Mouse (Mus musculus) monocyte, adult 5-6 weeks (primary cell): ENCODE measurements around the gene Smagp. TPM values are rescaled to one million over a fixed set of nuclear protein-coding genes. Genes with fewer than 3 reads are reported as not detected.

Experiments used
- ATAC-seq: fragments of 153-309, 156-312 bp; replicated peaks from 2 replicates; pipeline ENCODE4 v1.8.0; 2017; ENCODE audit warnings: mild to moderate bottlenecking; ENCODE audit not compliant: low TSS enrichment, insufficient number of reproducible peaks, severe bottlenecking, poor library complexity, low FRiP score
- total RNA-seq: library from RNA; stranded (forward); fragments of 200-1000, 200-491, 200-594 nt; gene quantifications from 3 replicates; pipeline ENCODE4 v1.2.3, GENCODE M21; 2017

The Smagp gene
- total RNA-seq, 1 experiment from 2014 or later = 17.2 TPM

DNA sequence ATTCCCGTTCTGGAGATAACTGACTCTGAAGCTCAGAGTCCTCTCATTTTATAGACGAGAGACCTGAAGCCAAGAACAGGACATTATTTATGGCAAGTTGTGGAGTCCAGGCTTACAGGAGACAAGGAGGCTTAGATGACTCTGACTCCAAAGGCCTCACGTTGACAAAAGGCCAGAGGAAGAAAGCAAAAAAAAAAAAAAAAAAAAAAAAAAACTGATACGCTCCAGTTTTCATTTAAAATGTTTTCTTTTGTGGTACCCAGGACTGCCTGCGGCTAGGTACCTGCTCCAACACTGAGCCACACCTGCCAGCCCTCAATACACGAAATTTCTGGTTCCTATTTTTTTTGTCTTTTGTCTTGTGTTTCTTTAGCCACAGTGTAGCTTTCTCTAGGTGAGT lies 30.7 kb upstream of the Smagp start:
- no peak for ATAC-seq

DNA sequence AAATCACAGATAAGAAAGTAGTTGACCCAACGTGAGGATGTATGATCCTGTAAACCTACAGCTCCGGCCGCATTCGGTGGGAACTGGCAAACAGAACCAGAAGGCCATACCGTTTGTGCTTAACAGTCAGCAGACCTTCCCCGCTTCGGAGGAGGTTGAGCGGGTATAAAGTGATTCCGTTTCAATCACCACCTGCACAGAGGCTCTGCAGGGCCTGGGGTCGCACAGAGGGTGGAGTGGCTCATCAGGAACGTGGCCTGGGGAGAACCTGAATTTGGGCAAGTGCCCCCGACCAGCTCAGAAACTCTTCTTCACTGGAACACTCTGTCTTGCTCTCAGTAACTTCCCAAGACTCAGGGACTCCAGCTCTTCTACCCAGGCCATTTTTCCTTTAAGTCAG lies 30.1 kb upstream of the Smagp start:
- ATAC-seq = no peak

DNA sequence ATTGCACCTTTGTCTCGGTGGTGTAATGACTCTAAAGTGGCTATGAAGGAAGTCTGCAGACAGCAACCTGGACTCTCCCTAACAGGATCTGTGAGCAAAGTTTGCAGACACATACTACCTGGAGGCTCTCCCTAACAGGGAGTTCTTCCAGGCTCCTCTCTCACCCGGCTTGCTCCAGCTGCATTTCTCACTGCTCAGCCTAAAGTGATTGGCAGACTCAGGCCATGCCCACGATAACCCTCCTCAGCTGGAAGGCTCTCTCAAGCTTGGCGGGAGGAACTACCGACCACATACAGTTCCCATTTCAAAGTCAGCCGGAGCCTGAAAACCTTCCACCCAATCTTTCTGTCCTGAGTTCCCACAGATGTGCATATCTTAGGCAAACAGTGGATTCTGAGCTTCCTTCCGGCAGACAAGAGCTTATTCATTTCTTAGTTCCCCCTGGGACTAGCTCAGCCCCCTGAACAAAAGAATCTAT lies 29.5 kb upstream of the Smagp start:
- ATAC-seq = peak; percentile 21; the same call in 1 of the 2 replicates

DNA sequence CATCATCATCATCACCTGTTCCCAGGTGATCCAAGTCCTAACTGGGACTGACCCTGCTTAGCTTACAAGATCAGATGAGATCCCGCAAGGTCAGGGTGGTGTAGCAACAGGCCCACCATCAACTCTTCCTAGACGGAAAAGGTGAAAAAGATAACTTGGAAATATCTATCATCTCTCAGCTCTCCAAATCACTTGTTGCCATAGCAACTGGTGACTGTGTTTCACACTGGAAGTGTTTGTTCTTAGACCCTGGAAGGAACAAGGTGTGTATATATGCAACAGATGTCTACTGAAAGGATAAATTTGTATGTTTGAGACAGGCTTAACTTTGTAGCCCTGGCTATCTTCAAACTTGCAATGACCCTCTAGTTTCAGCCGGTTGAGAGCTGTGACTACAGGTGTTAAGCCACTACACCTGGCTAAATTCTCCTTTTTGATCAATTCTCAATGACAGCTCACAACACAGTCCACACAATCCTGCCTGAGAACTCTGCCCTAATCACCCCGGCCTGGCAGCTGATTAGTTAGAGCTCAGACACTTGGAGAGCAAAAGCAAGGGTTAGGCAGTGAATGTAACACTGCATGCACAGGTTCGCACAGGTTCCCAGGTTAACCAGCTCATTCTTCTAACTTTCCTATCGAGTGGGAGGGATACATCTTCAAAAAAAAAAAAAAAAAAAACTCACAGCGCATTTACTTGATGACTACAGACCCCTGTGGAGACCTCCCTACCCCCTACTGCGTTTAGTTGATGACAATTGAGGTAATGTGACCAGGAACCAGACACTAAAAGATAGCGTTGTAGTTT lies 28.9 kb upstream of the Smagp start:
- no peak for ATAC-seq

DNA sequence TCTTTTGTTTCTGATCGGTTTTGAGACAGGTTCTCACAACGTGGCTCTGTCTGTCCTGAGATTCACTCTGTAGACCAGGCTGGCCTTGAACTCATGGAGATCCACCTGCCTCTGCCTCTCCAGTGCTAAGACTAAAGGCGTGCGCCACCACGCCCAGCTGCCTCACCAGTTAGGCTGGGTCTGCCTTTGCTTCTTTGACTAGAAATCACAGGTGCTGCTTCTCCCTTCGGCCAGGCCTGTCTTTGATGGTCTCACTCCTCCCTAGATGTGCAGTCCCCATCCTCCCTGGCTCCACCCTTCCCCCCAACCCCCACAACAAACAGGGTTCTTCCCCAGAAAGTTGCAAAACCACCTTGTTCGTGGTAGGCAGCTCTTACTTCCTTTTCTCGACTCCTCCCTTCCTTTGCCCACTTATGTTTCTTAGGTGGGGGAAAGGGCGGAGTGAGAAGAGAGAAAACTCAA lies 28.1 kb upstream of the Smagp start:
- ATAC-seq = peak; percentile 72

DNA sequence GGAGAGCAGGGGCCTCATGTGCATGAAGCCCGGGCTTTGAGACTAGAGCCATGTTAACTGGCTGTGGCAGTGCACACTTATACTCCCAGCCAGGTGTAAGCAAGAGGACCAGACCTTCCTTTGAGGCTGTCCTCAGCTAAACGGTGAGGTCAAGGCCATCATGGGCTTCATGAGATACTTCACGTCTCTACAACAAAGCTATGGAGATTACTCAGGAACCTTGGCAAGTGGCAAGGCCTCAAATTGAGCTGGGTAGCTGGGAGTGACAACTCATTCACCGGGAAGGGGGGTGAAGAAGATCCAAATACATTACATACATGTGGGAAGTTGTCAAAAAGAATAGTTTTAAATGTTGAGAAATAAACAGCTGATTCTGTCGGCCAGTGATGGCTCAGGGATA lies 24.1 kb upstream of the Smagp start:
- ATAC-seq = no peak

DNA sequence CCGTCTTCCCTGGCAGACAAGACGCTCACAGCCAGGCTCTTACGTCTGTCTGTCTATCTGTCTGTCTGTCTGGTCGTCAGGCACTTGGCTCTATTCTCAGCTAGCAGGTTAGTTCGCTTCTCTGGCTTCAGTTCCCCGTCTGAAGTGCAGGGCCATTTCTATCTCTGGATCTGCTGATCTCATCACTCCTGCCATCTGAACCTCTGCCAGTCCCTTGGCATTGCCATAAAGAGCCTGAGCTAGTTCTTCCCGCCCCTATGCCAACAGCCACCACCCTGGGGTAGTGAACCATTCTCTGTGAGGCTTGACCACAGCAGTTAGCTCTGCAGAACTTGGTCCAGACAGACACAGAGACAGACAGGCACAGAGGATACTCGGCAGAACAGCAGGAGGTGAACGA lies 23.6 kb upstream of the Smagp start:
- no peak for ATAC-seq

DNA sequence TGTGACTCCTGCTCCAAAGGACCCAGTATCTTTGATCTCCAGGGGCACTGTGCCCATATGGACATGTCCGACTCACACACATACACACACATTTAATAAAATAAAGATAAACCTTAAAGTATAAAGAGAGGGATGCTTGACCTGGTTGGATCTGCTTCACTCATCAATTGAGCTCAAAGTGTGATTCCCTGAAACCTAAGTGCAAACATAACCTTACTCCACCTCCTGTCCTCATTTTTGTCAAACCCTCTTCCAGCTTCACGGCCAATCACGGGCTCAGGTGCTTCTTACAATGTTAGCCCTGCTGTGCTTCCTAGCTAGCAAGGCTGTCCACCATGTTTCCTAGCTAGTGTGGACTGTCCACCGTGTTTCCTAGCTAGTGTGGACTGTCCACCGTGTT lies 18.5 kb upstream of the Smagp start:
- ATAC-seq = no peak

DNA sequence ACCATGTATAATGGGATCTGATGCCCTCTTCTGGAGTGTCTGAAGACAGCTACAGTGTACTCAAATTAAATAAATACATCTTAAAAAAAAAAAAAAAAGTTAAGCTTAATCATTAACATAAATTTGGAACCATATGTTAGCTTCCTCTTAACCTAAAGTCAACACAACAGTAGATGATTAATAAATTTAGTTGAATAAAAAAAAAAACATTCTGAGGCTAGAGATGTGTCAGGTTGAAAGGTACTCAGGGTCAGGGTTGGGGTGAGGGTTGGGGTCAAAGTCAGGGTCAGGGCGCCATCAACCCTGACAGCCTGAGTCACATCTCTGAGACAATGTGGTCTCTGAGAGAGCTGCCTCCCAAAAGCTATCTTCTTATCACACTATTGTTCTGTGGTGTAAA lies 17.5 kb upstream of the Smagp start:
- ATAC-seq = no peak

DNA sequence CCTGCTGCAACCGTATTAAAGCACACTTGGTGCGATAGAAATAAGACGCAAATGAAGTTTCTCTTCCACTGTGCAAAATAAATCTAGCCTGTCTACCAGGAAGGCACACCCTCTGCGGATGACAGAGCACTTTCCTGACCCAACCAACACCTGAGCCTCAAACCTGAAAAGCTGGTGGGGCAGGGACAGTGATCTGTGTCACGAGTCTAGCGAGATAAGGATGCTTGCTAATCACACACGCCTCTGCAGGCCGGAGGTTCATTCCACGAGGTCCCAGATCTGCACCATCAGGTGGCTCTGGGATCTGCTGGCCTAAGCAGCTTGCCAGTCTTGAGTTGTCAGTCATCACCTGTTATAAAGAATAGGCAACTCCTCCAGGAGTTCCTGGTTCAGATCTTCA lies 14.9 kb upstream of the Smagp start:
- ATAC-seq = no peak

DNA sequence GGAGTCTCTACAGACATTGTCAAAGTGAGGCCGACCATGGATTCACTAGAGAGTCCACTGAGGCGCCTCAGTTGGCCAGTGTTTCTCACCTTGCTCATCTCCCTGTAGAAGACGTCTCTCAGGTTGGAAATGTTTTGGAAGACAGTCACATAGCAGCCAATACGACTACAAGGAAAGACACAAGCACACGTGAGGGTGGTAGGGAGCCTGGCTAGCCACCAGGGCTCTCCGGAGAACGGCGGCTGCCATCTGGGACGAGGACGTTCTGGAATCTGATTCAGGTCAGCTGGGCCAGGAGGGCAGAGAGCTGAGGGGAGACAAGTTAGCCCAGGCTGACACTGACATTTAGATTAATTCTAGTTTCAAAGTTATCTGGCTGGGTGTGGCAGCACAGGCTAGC lies 13.4 kb upstream of the Smagp start:
- ATAC-seq = no peak

DNA sequence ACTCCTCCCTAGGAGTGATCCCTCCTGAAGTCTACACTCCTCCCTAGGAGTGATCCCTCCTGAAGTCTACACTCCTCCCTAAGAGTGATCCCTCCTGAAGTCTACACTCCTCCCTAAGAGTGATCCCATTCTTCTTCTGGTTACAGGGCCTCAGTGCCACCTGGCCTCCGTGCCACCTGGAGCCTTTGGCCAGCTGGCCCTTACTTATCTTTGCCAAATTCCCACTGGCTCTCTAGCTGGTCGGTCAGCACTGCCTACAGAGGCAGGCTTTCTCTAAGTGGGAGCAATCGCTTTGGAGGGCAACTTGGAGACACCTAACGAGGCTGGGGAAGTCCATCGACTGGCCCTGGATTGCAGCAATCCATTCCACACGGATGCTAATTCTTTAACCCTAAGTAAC lies 9.4 kb upstream of the Smagp start:
- no peak for ATAC-seq

DNA sequence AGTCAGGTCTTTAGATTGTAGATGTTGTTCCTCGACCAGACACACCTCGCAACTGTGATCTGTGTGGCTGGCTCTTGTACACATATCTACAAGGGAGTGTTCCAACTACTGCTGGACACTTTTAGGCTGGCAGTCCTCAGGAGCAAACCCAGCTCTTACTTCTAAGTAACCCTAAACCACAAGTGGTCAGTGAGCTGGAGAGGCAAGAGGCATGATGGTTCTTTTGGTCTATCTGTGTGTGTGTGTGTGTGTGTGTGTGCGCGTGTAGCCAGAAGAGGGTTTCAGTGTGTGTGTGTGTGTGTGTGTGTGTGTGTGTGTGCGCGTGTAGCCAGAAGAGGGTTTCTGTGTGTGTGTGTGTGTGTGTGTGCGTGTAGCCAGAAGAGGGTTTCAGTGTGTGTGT lies 5.7 kb upstream of the Smagp start:
- no peak for ATAC-seq

DNA sequence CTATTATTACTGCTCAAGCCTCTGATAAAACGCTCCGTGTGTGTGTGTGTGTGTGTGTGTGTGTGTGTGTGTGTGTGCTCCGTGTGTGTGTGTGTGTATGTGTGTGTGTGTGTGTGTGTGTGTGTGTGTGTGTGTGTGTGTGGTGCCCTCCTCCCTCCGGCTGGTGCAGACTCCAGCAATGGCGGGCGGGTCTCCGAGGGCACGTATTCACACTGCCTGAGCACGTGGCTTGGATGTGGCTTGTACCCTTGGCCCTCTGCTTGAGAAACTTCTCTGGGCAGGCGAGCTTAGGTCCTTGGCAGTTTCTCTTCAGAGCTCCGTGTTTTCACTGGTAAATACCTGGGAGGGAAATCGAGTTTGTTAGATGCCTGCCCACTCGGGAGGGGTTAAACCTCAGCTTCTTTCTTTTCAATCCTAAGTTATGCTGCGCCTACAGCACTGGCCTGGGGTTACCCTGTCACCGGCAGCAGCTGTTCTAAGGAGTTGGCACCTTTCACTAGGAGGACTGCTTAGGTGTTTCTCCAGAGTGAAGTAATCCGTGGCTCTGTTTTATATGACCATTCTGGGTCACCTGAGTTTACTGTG lies 4.6 kb upstream of the Smagp start:
- ATAC-seq = no peak

DNA sequence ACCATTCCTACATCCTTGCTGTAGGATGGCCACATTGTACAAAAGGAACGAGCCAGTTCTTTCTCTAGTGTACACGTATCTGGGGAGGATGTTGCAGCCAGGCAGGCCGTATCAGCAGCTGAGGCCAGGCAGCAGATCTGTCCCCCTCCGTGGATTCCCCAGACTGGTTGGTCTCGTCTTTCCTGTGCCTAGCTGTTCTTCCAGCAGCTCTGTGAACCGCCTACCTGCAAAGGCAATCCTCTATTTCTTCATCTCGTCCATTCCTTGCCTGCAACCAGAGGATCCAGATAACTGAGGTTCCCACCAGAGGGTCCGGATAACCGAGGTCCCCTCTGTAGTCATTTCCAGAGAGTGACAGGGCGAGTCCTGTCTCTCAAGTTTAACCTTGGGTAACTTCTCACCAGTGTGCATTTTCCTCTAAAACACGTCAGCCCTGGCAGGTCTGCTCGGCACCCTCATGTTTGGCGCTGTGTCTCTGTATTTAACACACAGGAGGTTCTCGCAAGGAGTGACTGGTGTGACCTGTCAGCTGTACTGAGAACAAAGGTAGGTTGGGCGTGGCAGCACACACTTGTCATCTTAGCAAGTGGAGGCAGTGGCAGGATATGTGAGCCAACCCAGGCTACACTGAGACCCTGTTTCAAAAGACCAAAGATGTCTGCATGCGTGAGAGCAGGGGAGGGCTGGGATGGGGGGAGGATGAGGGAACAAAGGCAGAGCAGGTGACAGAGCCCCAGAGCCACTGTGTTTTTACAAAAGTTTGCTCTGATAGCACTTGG lies 3.4 kb upstream of the Smagp start:
- ATAC-seq = no peak

DNA sequence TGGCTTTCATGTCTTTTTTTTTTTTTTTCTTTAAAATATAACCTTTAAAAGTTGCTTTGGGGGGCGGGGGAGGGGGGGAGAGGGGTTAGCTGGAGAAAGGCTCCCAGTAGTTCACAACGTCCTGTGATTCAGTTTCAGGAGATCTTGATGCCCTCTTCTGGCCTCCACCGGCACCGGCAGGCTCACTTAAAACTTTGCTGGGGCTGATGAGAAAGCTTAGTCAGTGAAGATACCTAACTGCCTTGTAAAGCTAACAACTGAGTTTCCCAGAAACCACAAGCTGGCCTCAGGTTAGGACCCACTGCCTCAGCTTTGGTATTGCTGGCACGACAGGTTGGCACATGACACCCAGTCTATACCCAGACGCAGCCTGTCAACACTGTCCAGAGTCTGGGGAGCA lies 921 bp upstream of the Smagp start:
- peak; percentile 20; the same call in 1 of the 2 replicates for ATAC-seq

DNA sequence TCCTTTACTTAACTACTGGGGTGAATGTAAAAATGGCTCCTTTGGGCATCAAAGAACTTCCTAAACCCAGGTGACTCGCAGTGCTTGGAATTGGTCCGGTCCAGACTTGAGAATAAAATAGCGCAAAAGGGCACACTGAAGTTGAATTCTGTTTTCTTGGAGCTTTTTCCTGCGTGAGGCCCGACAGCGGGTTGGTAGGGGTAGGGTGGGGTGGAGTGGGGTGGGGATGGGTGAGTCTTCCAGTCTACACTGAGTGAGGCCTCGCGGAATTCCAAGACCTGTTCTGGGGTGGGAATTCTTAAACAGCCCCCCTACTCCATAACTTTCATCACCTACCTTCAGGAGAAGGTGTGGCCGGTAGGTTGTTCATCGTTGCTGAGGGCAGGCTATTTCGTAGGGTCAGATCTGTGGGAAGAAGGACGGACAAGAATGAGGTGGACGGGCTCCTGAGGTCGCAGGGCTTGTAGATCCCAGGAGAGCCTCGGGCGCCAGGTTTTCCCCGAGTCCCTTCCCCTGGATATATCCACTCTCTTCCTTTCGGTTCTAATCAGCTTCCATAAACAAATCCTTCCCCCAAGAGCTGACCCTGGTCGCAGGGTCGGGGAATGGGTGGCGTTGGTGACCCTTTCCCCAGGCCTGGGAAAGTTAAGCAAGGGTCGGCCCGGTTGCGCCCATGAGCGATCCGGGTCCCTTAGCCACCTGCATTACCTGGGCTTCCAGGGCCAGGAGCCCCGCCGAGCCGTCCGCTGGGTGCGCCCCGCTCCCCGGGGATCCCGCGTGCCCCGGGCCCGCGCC lies 692 bp downstream of the Smagp start:
- ATAC-seq = no peak

DNA sequence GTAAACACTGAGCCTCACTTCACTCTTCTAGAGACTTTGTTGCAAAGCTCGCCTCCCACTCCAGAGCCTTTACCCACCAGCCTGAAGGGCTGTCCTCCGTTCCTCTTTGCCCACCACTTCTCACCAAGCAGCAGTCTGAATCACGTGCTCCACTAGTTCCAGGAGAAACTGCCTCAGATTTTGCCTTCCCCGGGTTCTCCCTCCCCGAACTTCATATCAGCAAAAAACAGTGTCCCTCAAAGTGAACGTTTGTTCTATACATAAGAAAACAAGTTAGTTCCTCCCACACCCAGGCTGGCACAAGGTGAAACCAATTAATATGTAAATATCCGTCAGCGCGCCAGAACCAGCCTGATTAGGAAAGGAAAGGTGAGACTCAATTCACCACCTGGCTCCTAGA lies 1.5 kb downstream of the Smagp start:
- no peak for ATAC-seq

DNA sequence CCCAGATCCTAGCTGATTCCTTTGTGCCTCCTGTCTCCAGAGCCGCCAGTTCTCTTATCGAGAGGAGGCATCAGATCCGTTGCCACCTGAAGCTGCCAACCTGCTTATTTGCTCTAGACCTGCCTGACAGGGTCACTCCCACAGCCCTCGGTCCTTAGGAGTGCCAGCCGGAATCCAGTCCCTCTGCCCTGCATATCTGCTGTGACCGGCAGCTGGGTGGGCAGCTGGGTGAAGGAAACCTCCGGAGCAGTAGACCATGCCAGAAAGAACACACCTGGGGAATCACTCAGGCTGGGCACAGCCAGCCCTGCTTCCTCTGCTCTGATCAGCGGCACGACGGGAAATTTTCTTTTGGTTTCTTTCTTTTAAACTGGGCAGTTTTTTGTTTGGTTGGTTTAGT lies 3.4 kb downstream of the Smagp start:
- no peak for ATAC-seq
